Mouse (Mus musculus) liver, adult 2 months (tissue): Measurements from ENCODE around the gene Cdca5. TPM values are rescaled to one million over a fixed set of nuclear protein-coding genes. Genes with fewer than 3 reads are reported as not detected.

Experiments
- DNase-seq: peaks from one replicate; pipeline ENCODE4 v3.0.0-alpha.2; 2011; ENCODE audit warnings: low read depth, low spot score; ENCODE audit errors: extremely low read depth
- H3K27ac ChIP-seq: fragments of 200-500 bp; replicated peaks from 2 replicates; pipeline ENCODE4 v1.5.1; 2012; ENCODE audit warnings: low read depth, mild to moderate bottlenecking, control low read depth, inconsistent platforms, low read length; ENCODE audit not compliant: insufficient read depth
- H3K27me3 ChIP-seq: fragments of 200-500 bp; 2 replicates; pipeline ENCODE4 v1.6.1; 2012; ENCODE audit warnings: mild to moderate bottlenecking, moderate library complexity, low read length, inconsistent platforms; ENCODE audit not compliant: control insufficient read depth, insufficient read depth
- H3K36me3 ChIP-seq: fragments of 200-500 bp; 2 replicates; pipeline ENCODE4 v1.6.1; 2012; ENCODE audit warnings: low read length, inconsistent platforms; ENCODE audit not compliant: control insufficient read depth, insufficient read depth
- H3K4me1 ChIP-seq: fragments of 200-500 bp; 2 replicates; pipeline ENCODE4 v1.6.1; 2011; ENCODE audit warnings: low read length; ENCODE audit not compliant: control insufficient read depth, insufficient read depth
- H3K4me3 ChIP-seq: fragments of 200-500 bp; 2 replicates; pipeline ENCODE4 v1.5.1; 2011; ENCODE audit warnings: low read depth, mild to moderate bottlenecking, control low read depth, low read length, moderate library complexity; ENCODE audit not compliant: insufficient read depth
- H3K79me2 ChIP-seq: fragments of 200-500 bp; 2 replicates; pipeline ENCODE4 v1.6.1; 2012; ENCODE audit warnings: inconsistent platforms, mild to moderate bottlenecking, low read length, moderate library complexity; ENCODE audit not compliant: control insufficient read depth, insufficient read depth
- H3K9ac ChIP-seq: fragments of 200-500 bp; 2 replicates; pipeline ENCODE4 v1.6.1; 2012; ENCODE audit warnings: low read depth, mild to moderate bottlenecking, control low read depth, inconsistent platforms, low read length
- CTCF ChIP-seq: fragments of 200-500 bp; IDR thresholded peaks from 2 replicates; pipeline ENCODE4 v1.5.1; 2011; ENCODE audit warnings: low read depth, low read length, control low read depth
- POLR2A ChIP-seq: fragments of 200-500 bp; IDR thresholded peaks from 2 replicates; pipeline ENCODE4 v1.6.1; 2011; ENCODE audit warnings: low read length, control low read depth; ENCODE audit not compliant: insufficient read depth; ENCODE audit errors: extremely low read depth
- WGBS: fragments of 180-500 bp; shearing (Covaris S2); methylation state at CpG from one replicate; pipeline ENCODE4 v1.1.7; 2018; 5-methylcytosine and 5-hydroxymethylcytosine counted together
- polyA plus RNA-seq: library from polyadenylated mRNA; depleted of rRNA; stranded (reverse); fragments of >200 nt; gene quantifications from 2 replicates; pipeline ENCODE4 v1.2.3, GENCODE M21; 2012
- total RNA-seq: library from RNA; depleted of rRNA; stranded (reverse); fragments of >200 nt; gene quantifications from 2 replicates; pipeline ENCODE4 v1.2.3, GENCODE M21; 2014

Gene Cdca5
- total and polyA plus RNA-seq, 2 experiments, result 0.18 to 0.28 TPM

DNA sequence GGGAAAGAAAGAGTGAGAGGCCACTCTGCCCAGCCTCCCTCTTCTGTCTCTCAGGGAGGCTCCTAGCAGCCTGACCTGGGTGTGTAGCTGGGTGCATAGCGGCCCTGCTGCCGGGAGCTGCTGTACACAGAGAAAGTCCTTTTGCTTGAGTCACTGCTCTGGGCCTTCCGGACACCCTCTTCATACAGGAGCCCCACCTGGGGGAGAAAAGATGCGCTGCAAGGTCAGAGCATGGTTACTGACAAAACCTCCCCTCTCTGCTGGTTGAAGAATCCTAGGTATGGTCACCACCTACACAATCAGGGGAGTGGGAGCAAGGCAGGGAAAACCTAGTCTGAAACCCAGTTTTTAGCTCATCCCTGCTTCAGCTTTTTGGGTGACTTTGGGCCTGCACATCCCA, 15.8 kb upstream of the Cdca5 start:
- no peak overlapping the region for H3K9ac ChIP-seq

DNA sequence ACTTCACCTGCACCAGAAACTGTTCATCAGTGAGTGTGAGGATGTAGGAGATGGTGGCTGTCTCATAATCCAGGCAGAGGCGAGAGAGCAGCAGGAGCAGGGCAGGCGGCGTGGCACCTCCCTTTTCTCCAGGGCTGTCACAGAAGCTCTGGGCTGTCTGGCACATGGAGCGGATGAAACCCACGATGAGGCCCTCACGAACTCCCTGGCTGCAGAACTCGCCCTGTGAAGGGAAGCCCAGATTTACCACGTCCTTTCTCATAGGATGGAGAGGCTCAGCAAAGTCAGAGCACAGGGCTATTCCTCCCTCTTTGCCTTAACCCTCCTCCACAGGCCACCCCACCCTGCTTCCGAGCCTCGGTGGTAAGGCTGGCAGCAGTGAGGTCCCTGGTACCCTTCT, 14.9 kb upstream of the Cdca5 start:
- WGBS, result 94% methylated on average over 10 of the region's 10 CpGs
- H3K4me3 ChIP-seq, result no peak overlapping the region
- TF ChIP-seq CTCF (no peak), POLR2A (no peak)
- H3K27ac ChIP-seq, result no peak overlapping the region
- H3K27me3 ChIP-seq, result no peaks in the 10 kb centered on the region
- no peak overlapping the region for H3K9ac ChIP-seq
- H3K36me3 ChIP-seq, result no peaks in the 10 kb centered on the region; the same call in 1 of the 2 replicates
- peaks cover 5% of the 10 kb centered on the region; the same call in 1 of the 2 replicates for H3K79me2 ChIP-seq
- peaks cover 12% of the 10 kb centered on the region for H3K4me1 ChIP-seq
- DNase-seq, result no peak

More for the DNA sequence above, 15.8 kb upstream of the Cdca5 start:
- H3K79me2 ChIP-seq, result peaks cover 5% of the 10 kb centered on the region; the same call in 1 of the 2 replicates
- no peak overlapping the region for H3K27ac ChIP-seq
- peaks cover 12% of the 10 kb centered on the region for H3K4me1 ChIP-seq
- 90% methylated on average over 4 of the region's 4 CpGs for WGBS
- H3K4me3 ChIP-seq, result no peak overlapping the region
- no peak for DNase-seq
- TF ChIP-seq CTCF (no peak), POLR2A (no peak)
- no peaks in the 10 kb centered on the region for H3K27me3 ChIP-seq
- H3K36me3 ChIP-seq, result no peaks in the 10 kb centered on the region; the same call in 1 of the 2 replicates

DNA sequence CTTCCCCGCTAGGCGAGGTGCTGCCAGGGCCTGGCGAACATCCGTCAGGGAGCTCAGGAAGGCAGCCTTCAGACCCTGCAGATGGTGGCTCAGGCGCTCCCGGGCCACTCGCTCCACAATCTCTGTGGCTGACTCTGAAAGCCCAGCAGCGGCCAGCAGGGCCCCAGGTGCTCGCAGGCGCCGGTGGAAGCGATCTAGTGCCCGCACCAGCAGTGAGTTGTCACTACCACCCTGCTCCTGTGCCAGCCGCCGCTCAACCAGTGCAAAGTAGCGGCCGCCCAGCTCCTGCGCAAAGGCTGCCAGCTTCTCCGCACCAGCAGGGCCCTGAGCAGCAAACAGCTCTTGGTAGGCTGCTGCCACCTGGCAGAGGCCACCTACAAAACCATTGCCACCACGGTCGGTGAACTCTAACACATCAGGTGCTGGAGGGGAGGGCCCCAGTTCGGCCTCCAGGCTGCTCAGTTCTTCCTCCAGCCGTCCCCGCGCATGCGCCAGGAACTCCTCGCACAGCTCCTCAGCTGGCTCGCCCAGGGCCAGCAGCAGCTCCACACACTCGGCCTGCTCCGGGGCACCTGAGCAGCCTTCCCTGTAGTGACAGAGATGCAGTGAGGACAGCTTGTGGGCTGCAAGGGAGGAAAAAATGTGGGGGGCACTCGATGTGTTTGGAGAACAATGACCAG, 14.1 kb upstream of the Cdca5 start:
- 93% methylated on average over 31 of the region's 31 CpGs for WGBS
- TF ChIP-seq CTCF, result no peak
- no peak for TF ChIP-seq POLR2A
- H3K27ac ChIP-seq, result no peak overlapping the region
- H3K36me3 ChIP-seq, result no peaks in the 10 kb centered on the region; the same call in 1 of the 2 replicates
- peaks cover 5% of the 10 kb centered on the region; the same call in 1 of the 2 replicates for H3K79me2 ChIP-seq
- no peak overlapping the region for H3K4me3 ChIP-seq
- peaks cover 12% of the 10 kb centered on the region for H3K4me1 ChIP-seq
- no peak for DNase-seq
- H3K27me3 ChIP-seq, result no peaks in the 10 kb centered on the region
- H3K9ac ChIP-seq, result no peak overlapping the region

DNA sequence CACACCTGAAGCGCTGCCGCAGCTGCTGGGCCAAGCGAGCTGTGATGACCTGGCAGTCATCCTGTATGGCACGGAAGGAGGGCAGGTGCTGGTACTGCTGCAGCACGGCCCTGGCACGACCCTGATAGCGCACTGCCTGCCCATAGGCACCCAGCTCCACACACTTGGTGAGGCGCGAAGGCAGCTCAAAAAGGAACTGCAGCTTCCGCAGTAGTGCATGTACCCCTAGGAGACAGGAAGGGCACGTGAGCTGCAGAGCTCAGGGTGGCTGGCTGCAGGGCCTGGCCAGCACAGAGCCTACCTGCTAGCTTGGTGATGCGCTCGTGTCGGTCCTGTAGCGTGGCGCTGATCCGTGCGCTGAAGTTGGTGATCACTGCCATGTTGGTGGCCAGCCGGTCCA, 13.5 kb upstream of the Cdca5 start:
- TF ChIP-seq CTCF, result no peak
- no peak for TF ChIP-seq POLR2A
- WGBS, result 96% methylated on average over 19 of the region's 19 CpGs
- Histone ChIP-seq H3K36me3 (no peaks in the 10 kb centered on the region; the same call in 1 of the 2 replicates), H3K79me2 (peaks cover 7% of the 10 kb centered on the region; the same call in 1 of the 2 replicates), H3K4me1 (peaks cover 10% of the 10 kb centered on the region), H3K9ac (no peak overlapping the region), H3K27me3 (no peaks in the 10 kb centered on the region), H3K4me3 (no peak overlapping the region), H3K27ac (no peak overlapping the region)
- no peak for DNase-seq

DNA sequence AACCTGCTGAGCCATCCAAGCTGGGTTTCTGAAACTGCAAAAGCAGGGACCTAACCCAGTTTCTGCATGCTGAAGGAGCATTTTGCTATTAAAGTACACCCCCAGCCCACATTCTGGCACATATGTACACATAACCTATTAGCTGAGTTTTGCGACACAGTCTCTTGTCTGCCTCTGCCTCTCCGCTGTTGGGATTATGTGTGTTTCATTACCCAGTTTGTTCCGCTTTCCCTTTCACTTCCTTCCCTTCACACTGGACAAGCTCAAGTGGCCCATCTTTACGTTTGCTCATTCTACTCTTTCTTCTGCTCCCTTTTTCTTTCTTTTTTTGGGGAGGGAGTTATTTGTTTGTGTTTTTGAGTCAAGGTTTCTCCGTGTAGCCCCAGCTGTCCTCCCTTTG, 10.9 kb upstream of the Cdca5 start:
- Histone ChIP-seq H3K79me2 (peaks cover 6% of the 10 kb centered on the region; the same call in 1 of the 2 replicates), H3K9ac (no peak overlapping the region), H3K36me3 (no peaks in the 10 kb centered on the region; the same call in 1 of the 2 replicates), H3K27me3 (no peaks in the 10 kb centered on the region), H3K27ac (no peak overlapping the region), H3K4me3 (no peak overlapping the region), H3K4me1 (peaks cover 5% of the 10 kb centered on the region)
- TF ChIP-seq CTCF (no peak), POLR2A (no peak)
- WGBS, result 90% methylated on average over 5 of the region's 5 CpGs
- no peak for DNase-seq
